Mouse (Mus musculus) sigmoid colon, adult 10 weeks (tissue): Measurements from ENCODE around the gene Cnot2. TPM values are rescaled to one million over a fixed set of nuclear protein-coding genes. Genes with fewer than 3 reads are reported as not detected.

Experiments
- polyA plus RNA-seq: library from polyadenylated mRNA; stranded (reverse); fragments of 350-450 nt; fragmentation: Illumina TruSeq; extraction: RNeasy Lipid Tissue Mini Kit (QIAGEN cat#74804); gene quantifications from one replicate; pipeline ENCODE4 v1.2.3, GENCODE M21; 2014; ENCODE audit warnings: low read depth, low replicate concordance

The Cnot2 gene
- 92.9 TPM for polyA plus RNA-seq

DNA sequence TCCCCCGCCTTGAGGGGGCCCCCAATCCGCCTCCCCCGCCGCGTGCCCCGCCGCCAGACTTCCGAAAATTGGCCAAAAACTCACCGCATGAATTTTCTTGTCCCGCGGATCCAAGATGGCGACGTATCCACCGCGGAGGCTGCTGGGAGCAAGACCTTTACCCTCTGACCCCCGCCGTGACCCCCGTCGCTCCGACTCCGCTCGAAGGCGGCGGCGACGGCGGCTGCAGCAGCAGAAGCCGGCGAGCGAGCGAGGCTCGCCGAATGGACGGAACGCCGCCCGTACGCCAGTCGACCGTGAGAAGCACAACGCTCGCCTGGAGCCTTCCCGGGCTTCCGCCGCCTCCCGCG, at the start of gene Cnot2:
Gene Cnot2, minus strand, starts transcription at position 143 of the 350 bp plus-strand sequence.

DNA sequence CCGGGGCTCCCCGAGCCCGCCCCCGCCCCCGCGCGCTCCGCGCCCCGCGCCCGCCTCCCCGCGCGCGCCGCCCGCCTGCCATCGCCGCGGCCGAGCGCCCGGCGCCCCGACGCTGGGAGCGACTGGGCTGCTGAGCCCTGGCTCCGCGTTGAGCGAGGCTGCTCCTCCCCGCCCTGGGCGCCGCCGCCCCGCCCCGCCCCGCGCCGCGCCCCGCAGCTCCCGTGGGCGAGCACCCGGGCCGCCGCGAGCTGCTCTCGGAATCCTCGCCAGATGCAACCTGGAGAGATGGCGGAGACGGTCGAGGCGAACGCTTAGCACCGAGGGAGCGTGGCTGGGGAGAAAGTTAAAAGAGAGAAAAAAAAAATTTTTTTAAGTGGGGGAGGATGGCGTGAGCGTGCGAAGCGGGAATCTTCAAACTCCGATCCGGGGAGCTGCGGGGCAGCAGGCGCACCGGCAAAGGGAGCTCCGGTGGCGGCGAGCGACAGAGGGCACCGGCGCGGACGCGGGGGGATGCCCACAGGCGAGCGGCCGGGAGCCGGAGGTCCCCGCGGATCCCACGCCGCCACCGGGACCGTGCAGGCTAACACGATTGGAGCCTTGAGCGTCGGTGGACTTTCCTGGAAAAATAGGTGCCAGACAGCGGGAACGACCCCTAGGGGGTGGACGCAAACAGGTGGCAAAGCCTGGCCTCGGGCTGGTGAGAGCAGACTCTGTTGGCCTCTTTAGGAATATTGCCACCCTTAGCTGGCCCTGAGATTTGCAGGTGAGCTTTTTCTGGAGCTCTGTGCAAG, 107.4 kb downstream of the Cnot2 start, which contains the start of gene Kcnmb4:
Gene Kcnmb4, minus strand, starts transcription at position 120 of the 791 bp plus-strand sequence.

Other genes starting within 250 kb of the Cnot2 start
- 0.44 TPM for gene Kcnmb4, start 107.6 kb downstream of the Cnot2 start, polyA plus RNA-seq